Mouse (Mus musculus): Measurements from ENCODE around the gene Gm884.
"Not testable (repeated sequence)": the region's sequence is repeated elsewhere in the genome, so short reads cannot be mapped to it uniquely, and the experiment has no call there.

Gm884 gene

DNA sequence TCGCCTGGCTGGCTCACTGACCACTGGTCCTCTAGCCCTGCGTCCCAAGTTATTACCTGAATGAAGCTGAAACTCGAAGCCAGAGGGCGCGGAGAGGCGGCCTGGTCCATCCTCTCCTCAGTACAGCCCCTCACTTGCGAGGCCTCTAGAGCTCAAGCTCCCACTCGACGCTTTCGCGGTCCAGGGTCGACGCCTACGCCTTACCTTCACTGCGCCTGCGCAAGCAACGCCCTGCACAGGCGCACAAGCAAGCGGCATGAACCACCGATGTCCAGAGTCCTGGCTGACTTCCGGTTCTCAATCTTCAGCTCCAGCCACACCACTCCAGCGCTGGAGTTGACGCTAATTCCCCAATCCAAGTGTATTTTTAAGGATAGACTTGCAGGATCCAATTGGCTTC lies 6.5 kb upstream of the Gm884 start:
- DNase-seq = no peak

DNA sequence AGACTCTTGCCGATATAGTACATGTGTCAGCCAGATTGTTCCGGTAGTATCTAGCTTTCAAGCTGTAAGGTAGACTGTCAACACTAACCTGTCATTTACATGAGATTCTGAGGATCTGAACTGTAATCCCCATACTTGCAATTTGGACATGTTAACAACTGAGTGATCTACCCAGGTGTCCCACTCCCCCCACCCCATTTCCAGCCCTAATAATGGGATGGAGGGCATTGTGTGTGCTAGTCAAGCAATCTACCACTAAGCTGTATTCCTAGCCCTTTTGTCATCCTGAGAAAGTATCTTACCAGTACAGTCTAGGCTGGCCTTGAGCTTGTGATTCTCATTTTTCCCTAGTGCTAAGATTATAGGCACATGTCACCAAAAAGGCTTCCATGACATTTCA lies 10.2 kb downstream of the Gm884 start:
- DNase-seq = no peak

DNA sequence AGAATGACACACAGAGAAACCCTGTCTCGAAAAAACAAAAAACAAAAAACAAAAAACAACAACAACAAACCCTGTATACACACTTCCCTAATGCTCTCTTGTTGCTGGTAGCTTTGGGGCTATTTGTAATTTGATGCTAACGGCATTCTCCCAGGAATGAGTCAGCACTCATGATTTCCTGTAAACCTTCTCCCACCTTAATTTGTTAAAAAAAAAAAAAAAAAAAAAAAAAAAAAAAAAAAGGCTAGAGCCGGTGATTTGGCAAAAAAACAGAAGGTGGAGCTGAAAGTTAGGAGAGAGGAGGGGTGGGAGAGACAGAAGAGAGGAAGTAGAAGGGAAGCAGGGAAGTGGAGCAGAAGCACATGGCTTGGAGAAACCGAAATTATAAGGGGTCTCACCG lies 14.3 kb downstream of the Gm884 start:
- no peak for DNase-seq

DNA sequence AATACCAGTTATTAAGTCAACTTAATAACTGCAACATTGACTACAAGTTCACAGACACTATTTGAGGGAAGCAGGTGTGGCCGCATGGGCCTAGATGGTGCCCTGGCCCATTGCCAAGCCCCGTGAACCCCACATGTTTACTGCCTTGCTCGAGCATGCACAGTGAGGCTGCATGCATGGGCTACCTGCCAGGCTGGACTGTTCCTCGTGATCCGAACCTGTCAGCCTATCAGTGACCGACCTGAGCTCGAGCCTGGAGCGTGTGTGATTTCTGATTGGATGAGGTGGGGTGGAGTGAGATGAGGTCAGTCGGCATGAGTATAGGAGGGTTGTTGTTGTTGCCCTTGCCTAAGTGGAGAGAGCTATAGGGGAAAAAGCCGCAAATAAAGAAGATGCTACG lies 42.6 kb downstream of the Gm884 start:
- no peak for DNase-seq

DNA sequence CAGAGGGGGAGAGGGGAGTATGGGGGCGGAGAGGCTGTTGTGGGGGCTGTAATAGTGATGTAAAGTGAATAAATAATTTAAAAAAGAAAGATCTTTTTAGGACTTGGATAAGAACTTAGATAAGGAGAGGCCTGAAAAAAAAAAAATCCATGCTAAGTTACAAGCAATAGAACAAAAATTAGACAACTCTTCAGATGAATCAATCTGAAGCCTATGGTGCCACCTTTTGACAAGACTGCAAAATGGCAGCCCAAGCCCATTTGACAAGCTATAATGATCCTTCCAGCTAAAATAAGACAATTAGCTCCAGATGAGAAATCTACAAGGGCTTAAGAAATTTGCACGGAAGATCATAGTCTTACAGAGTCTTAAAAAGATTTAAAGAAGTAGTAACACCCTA lies 64.9 kb downstream of the Gm884 start:
- peak; percentile 19 for DNase-seq

DNA sequence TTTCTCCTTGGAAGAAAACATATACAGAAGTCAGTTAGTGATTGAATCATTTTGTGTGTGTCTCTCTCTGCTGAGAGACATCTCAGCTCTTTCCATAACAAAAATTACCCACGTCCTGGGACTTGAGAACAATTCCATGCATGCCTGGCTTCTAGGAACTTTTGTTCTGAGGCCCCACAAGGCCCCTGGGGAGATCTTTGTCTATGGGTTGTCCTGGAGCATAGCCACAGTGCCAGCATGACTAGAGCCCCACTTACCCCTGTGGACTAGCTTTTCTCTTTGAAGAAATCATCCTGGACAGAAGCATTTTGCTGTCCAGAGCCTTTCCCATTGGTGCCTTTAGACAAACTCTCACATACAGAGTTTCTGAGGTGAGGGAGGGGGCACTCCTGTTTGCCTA lies 86.0 kb downstream of the Gm884 start:
- not testable (repeated sequence) for DNase-seq

DNA sequence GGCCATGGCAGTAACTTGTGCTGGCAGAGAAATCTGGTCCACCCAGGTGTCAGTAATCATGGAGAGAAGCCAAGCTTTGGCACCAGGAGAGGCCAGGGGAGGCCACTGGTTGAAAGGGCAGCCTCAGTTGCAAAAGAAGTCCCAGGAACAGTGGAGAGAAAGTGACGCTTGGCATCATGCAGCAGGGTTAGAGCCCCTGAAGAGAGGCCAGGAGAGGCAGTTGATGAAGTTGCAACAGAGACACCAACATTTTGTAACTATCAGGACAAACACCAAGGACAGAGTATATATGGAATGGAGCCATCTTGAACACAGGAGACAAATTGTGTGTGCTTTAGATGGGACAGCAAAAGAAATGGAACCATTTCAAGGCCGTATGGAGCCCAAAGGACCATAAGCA lies 108.8 kb downstream of the Gm884 start:
- no peak for DNase-seq

DNA sequence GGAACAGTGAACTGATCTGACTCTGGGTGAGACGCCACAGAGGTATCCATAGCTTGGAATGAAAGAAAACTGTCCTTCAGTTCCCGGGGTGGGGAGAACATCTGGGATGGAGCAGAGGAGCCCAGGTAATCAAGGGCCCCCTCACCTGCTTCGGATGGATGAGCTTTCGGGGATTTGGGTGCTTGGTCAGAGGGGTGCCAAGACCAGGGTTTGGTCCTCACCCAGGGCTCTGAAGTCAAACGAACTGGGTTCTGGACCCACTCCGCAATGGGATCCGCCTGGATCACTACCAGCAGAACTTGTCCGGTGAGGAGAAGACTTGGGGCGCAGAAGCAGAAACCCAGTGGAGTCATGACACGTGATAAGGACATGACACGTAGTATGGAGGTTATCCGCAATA lies 116.4 kb downstream of the Gm884 start, which contains the start of gene Lrrc37a:
Lrrc37a (minus strand) TSS at position 101 of the 400 bp plus-strand sequence.
- no peak for DNase-seq

Measured in retina, postnatal 1 day (tissue).